Mouse (Mus musculus) E14TG2a.4 (cell line): ENCODE results near the gene Ak1.

Experiments used
- CTCF ChIP-seq: conservative IDR thresholded peaks from 2 replicates; pipeline ENCODE4 v1.5.1; 2014; ENCODE audit warnings: low read length
- NANOG ChIP-seq: IDR thresholded peaks from 2 replicates; pipeline ENCODE4 v1.6.1; 2014; ENCODE audit warnings: borderline replicate concordance, low read length, mixed read lengths

- no peak for TF ChIP-seq CTCF
- TF ChIP-seq NANOG: no peak
Measured at GRCm38 (mm10) chr2:32634277-32635105, 12.9 kb downstream of the Ak1 start.
